18 mouse cellular contexts compared by ENCODE assay signal in genomic region chr1:190129553-190129952, GRCm38 (mm10). TPM values are rescaled to one million over a fixed set of nuclear protein-coding genes. Genes with fewer than 3 reads are reported as not detected.
DNase-seq lines count a peak whose midpoint lies in the region; ATAC-seq and TF ChIP-seq lines count a peak whose summit lies in the region.
"Had no signal": no experiment of that assay in that cellular context is flagged by ENCODE, and none has a peak within 500 bp of the region (broad histone marks: within the 10 kb centered on the region; RNA-seq: fewer than 3 reads in every experiment).

No protein-coding gene starts in this region.

- H3K27ac ChIP-seq in heart, embryonic 15.5 days, result peak overlapping the region; percentile 94
- peak overlapping the region; percentile 81 for H3K27ac ChIP-seq in midbrain, embryonic 10.5 days (replicated peaks)
- no peak overlapping the region for H3K27ac ChIP-seq in midbrain, postnatal 0 days (ENCODE audit: low read depth, low read length)
- peak overlapping the region; percentile 77 for H3K27ac ChIP-seq in liver, adult 2 months (replicated peaks; ENCODE audit: insufficient read depth, low read depth, low read length)
- peak overlapping the region; percentile 73 for H3K27ac ChIP-seq in liver, embryonic 16.5 days (ENCODE audit: low read length)
- H3K27ac ChIP-seq: lung, embryonic 15.5 days; stomach, postnatal 0 days had no signal

- peaks cover 47% of the 10 kb centered on the region for H3K4me1 ChIP-seq in heart, embryonic 15.5 days (replicated peaks)
- H3K4me1 ChIP-seq in midbrain, embryonic 10.5 days, result peaks cover 81% of the 10 kb centered on the region
- H3K4me1 ChIP-seq in midbrain, postnatal 0 days (ENCODE audit: insufficient read depth, low read length), result no peaks in the 10 kb centered on the region; the same call in 1 of the 2 replicates
- peaks cover 62% of the 10 kb centered on the region for H3K4me1 ChIP-seq in liver, adult 2 months (ENCODE audit: control insufficient read depth, insufficient read depth, low read length)
- no peaks in the 10 kb centered on the region; the same call in none of the 2 replicates for H3K4me1 ChIP-seq in liver, embryonic 16.5 days (ENCODE audit: control insufficient read depth, low read depth, low read length)

- H3K36me3 ChIP-seq in heart, embryonic 15.5 days, result 0 out of 2 replicates have a peak, but pooled peaks cover 3% of the 10 kb centered on the region
- H3K36me3 ChIP-seq in midbrain, embryonic 10.5 days, result peaks cover 15% of the 10 kb centered on the region
- H3K36me3 ChIP-seq in midbrain, postnatal 0 days (ENCODE audit: insufficient read depth, low read length), result no peaks in the 10 kb centered on the region
- H3K36me3 ChIP-seq in liver, adult 2 months (ENCODE audit: control insufficient read depth, insufficient read depth, low read length), result peaks cover 39% of the 10 kb centered on the region
- no peaks in the 10 kb centered on the region for H3K36me3 ChIP-seq in liver, embryonic 16.5 days (ENCODE audit: control insufficient read depth, insufficient read depth)
- H3K36me3 ChIP-seq: G1E; lung, embryonic 15.5 days had no signal

- no peak overlapping the region for H3K4me2 ChIP-seq in heart, embryonic 15.5 days
- no peak overlapping the region for H3K4me2 ChIP-seq in midbrain, postnatal 0 days (ENCODE audit: low read depth, low read length, poor library complexity, severe bottlenecking)
- no peak overlapping the region for H3K4me2 ChIP-seq in liver, embryonic 16.5 days (ENCODE audit: low read depth, low read length)
- H3K4me2 ChIP-seq: lung, embryonic 15.5 days had no signal

- TF ChIP-seq CTCF in midbrain, postnatal 0 days (IDR thresholded peaks at IDR 0.05), result no peak
- no peak for TF ChIP-seq CTCF in liver, adult 2 months (IDR thresholded peaks at IDR 0.05; ENCODE audit: low read depth, low read length)

- no peaks in the 10 kb centered on the region for H3K79me2 ChIP-seq in liver, adult 2 months (ENCODE audit: control insufficient read depth, insufficient read depth, low read length)

- 52% methylated on average over 7 of the region's 7 CpGs for WGBS in heart, embryonic 15.5 days
- WGBS in midbrain, embryonic 10.5 days, result 36% methylated on average over 7 of the region's 7 CpGs
- 52% methylated on average over 7 of the region's 7 CpGs for WGBS in midbrain, postnatal 0 days
- 23% methylated on average over 7 of the region's 7 CpGs for WGBS in liver, adult 2 months
- 38% methylated on average over 7 of the region's 7 CpGs for WGBS in liver, embryonic 16.5 days (ENCODE audit: insufficient replicate concordance)

- no peak overlapping the region for H3K9ac ChIP-seq in heart, embryonic 15.5 days
- no peak overlapping the region for H3K9ac ChIP-seq in midbrain, postnatal 0 days (replicated peaks; ENCODE audit: low read length, poor library complexity, severe bottlenecking)
- peak overlapping the region; percentile 6; the same call in 1 of the 2 replicates for H3K9ac ChIP-seq in liver, adult 2 months (ENCODE audit: low read depth, low read length)
- no peak overlapping the region for H3K9ac ChIP-seq in liver, embryonic 16.5 days (ENCODE audit: low read depth, low read length)
- H3K9ac ChIP-seq: lung, embryonic 15.5 days had no signal

- TF ChIP-seq POLR2A in liver, adult 2 months (IDR thresholded peaks at IDR 0.05; ENCODE audit: extremely low read depth, insufficient read depth, low read length), result no peak

- intact Hi-C loops in heart, postnatal 36 days (cut with DNase I), result loop anchor here (5.0 to 10.0 kb wide), 2 partner anchors 43 to 565 kb away; partner anchors contain the start of gene Prox1

- H3K9me3 ChIP-seq in heart, embryonic 15.5 days (replicated peaks), result no peaks in the 10 kb centered on the region
- no peaks in the 10 kb centered on the region for H3K9me3 ChIP-seq in midbrain, embryonic 10.5 days (replicated peaks)
- no peaks in the 10 kb centered on the region for H3K9me3 ChIP-seq in midbrain, postnatal 0 days (ENCODE audit: low read length)
- no peaks in the 10 kb centered on the region for H3K9me3 ChIP-seq in liver, embryonic 16.5 days (replicated peaks; ENCODE audit: control insufficient read depth, low read length)
- H3K9me3 ChIP-seq: lung, embryonic 15.5 days had no signal

- no peaks in the 10 kb centered on the region for H3K27me3 ChIP-seq in heart, embryonic 15.5 days
- peaks cover 16% of the 10 kb centered on the region for H3K27me3 ChIP-seq in midbrain, embryonic 10.5 days (ENCODE audit: low read depth, poor library complexity, severe bottlenecking)
- no peaks in the 10 kb centered on the region for H3K27me3 ChIP-seq in midbrain, postnatal 0 days (ENCODE audit: insufficient read depth, low read length)
- H3K27me3 ChIP-seq in liver, adult 2 months (ENCODE audit: control insufficient read depth, insufficient read depth, low read length), result no peaks in the 10 kb centered on the region
- no peaks in the 10 kb centered on the region for H3K27me3 ChIP-seq in liver, embryonic 16.5 days (ENCODE audit: control insufficient read depth, insufficient read depth, low read depth, low read length)

- DNase-seq in heart, postnatal 36 days, result no peak
- no peak for DNase-seq in midbrain, embryonic 10.5 days (ENCODE audit: low spot score)
- no peak for DNase-seq in midbrain, postnatal 0 days (ENCODE audit: low spot score)
- peak; percentile 81 for DNase-seq in liver, adult 2 months (ENCODE audit: extremely low read depth, low read depth, low spot score)
- no peak for DNase-seq in gastrocnemius, adult 18-20 months (ENCODE audit: low spot score)
- DNase-seq in kidney, postnatal 14 days, result no peak
- DNase-seq: adrenal gland, adult 8-10 months; cerebellum, adult 11-12 months; cerebellum, postnatal 36 days; gastrocnemius, postnatal 25 days; kidney, postnatal 10 days; thymus, postnatal 36 days had no signal

- H3K4me3 ChIP-seq in heart, embryonic 15.5 days, result no peak overlapping the region
- H3K4me3 ChIP-seq in midbrain, embryonic 10.5 days, result no peak overlapping the region
- H3K4me3 ChIP-seq in midbrain, postnatal 0 days (ENCODE audit: low read depth, low read length), result no peak overlapping the region
- no peak overlapping the region for H3K4me3 ChIP-seq in liver, adult 2 months (ENCODE audit: insufficient read depth, low read depth, low read length)
- H3K4me3 ChIP-seq in liver, embryonic 16.5 days (ENCODE audit: low read depth, low read length), result no peak overlapping the region
- H3K4me3 ChIP-seq: lung, embryonic 15.5 days; myocyte had no signal

- ATAC-seq in heart, embryonic 15.5 days (replicated peaks; ENCODE audit: insufficient number of reproducible peaks, insufficient read depth, low FRiP score, low read depth), result no peak
- no peak for ATAC-seq in midbrain, postnatal 0 days (ENCODE audit: low FRiP score)
- peak; percentile 79 for ATAC-seq in liver, embryonic 16.5 days (ENCODE audit: low read depth)

RNA-seq across cellular contexts. Expression of gene Prox1, which starts 41.0 kb away (rescaled TPM):
- 14.9 and 18.3 TPM in 2 replicates for polyA plus RNA-seq in heart, embryonic 15.5 days (2015; fragmentation: Nextera tagmentation; extraction: Ambion mirVana)
- total RNA-seq in heart, postnatal 36 days (2021), result 10 to 100 TPM; 38.8 to 57.1 TPM
- polyA plus RNA-seq in midbrain, embryonic 10.5 days (2016; fragmentation: Nextera tagmentation; extraction: Ambion mirVana), result 6.5 and 10.3 TPM in 2 replicates
- total RNA-seq in midbrain, postnatal 0 days (2014; rRNA removed), result 11.1 and 16.0 TPM in 2 replicates
- 6.0 and 11.9 TPM in 2 replicates for polyA plus RNA-seq in midbrain, postnatal 0 days (2015; fragmentation: Nextera tagmentation; extraction: Ambion mirVana)
- 20.1 and 27.1 TPM in 2 replicates for total RNA-seq in liver, adult 2 months (2014; rRNA removed)
- polyA plus RNA-seq in liver, adult 2 months (2012; rRNA removed), result 22.2 and 23.0 TPM in 2 replicates
- polyA plus RNA-seq in liver, embryonic 16.5 days (2015; fragmentation: Nextera tagmentation; extraction: Ambion mirVana), result 6.8 and 7.6 TPM in 2 replicates
- total RNA-seq in gastrocnemius, adult 18-20 months (2021), result 1 to 10 TPM; 2.1 to 3.0 TPM
- polyA plus RNA-seq: G1E had no signal
